Mouse (Mus musculus): Measurements from ENCODE around the gene Adprhl1. TPM values are rescaled to one million over a fixed set of nuclear protein-coding genes. Genes with fewer than 3 reads are reported as not detected.

Gene Adprhl1
- polyA plus RNA-seq, 2 experiments: 4.1 to 5.0 TPM

DNA sequence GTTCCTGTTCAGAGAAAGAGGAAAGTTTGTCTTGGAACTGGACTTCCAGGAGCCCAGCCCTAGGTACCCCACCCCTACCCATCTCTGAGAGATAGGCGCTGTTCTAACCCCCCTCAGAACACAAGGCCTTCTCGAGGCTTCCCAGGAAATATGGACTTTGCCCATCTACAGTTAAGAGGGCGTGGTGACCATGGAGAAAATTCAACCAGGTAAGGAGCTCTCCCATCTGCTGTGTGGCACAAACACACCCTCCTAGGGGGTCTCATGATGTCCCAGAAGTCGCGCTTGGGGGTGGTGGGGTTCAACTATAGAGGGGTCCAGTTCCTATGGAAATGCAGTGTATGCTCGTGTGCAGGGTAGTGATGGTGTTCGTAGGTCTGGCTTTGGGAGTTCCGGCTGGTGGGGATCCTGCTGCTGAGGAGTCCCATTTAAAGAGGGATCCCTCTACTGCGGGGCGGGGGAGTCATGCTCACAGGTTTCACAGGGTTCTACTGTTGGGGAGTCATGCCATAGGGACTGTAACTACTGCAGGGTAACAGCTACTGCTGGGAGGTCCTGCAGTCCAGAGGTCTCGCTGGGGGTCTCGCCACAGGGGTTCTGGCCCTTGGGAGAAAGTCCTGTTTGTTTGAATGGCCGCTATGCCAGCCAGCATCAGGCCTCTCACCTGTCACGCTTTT, 54.4 kb downstream of the Adprhl1 start:
- 34% methylated on average over 14 of the region's 14 CpGs for WGBS
- TF ChIP-seq POLR2A (IDR thresholded peaks at IDR 0.05; ENCODE audit: borderline replicate concordance, extremely low read depth, insufficient read depth, insufficient read length): no peak
- no peak overlapping the region for H3K27ac ChIP-seq (replicated peaks; ENCODE audit: low read depth, low read length)
- H3K27me3 ChIP-seq (ENCODE audit: control insufficient read depth, insufficient read depth, low read length): peaks cover 20% of the 10 kb centered on the region
- ATAC-seq (ENCODE audit: low FRiP score, low read depth) (no peak), DNase-seq (ENCODE audit: low spot score) (no peak)
- peak overlapping the region; percentile 82 for H3K4me3 ChIP-seq (replicated peaks; ENCODE audit: low read length)
- H3K9ac ChIP-seq (ENCODE audit: low read depth, low read length, severe bottlenecking): no peak overlapping the region
- no peaks in the 10 kb centered on the region for H3K36me3 ChIP-seq (ENCODE audit: control insufficient read depth, insufficient read depth, low read length)
- no peaks in the 10 kb centered on the region for H3K9me3 ChIP-seq (ENCODE audit: control insufficient read depth, low read length)
- H3K4me2 ChIP-seq (replicated peaks; ENCODE audit: low read depth, low read length, severe bottlenecking): peak overlapping the region; percentile 84
- 0 out of 2 replicates have a peak, but pooled peaks cover 6% of the 10 kb centered on the region for H3K4me1 ChIP-seq (ENCODE audit: control insufficient read depth, insufficient read depth, low read length)

DNA sequence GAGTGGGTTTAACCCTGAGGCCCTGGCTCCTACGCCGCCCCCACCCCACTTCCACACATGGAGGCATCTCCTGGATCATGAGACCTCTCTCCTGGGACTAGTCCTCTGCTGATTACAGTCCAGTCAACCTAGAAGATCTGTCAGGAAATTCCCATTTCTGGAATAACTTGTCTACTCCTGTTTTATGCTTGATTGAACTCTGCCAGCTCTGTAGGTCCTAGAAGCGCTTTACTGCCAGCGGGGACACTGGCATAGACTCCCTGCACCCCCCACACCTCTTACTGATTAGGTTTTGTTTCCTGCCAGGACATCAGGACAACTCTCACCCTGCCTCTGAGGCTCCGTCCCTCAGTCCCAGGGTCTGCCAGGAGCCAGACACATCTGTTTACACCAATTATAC, 56.5 kb downstream of the Adprhl1 start:
- H3K4me1 ChIP-seq (ENCODE audit: control insufficient read depth, insufficient read depth, low read length): 0 out of 2 replicates have a peak, but pooled peaks cover 6% of the 10 kb centered on the region
- no peak overlapping the region for H3K4me2 ChIP-seq (replicated peaks; ENCODE audit: low read depth, low read length, severe bottlenecking)
- H3K27ac ChIP-seq (replicated peaks; ENCODE audit: low read depth, low read length): no peak overlapping the region
- H3K9ac ChIP-seq (ENCODE audit: low read depth, low read length, severe bottlenecking): no peak overlapping the region
- no peak for DNase-seq (ENCODE audit: low spot score)
- no peak for TF ChIP-seq POLR2A (IDR thresholded peaks at IDR 0.05; ENCODE audit: borderline replicate concordance, extremely low read depth, insufficient read depth, insufficient read length)
- H3K4me3 ChIP-seq (replicated peaks; ENCODE audit: low read length): no peak overlapping the region
- H3K36me3 ChIP-seq (ENCODE audit: control insufficient read depth, insufficient read depth, low read length): no peaks in the 10 kb centered on the region
- WGBS: 82% methylated on average over 5 of the region's 5 CpGs
- no peaks in the 10 kb centered on the region for H3K9me3 ChIP-seq (ENCODE audit: control insufficient read depth, low read length)
- ATAC-seq (ENCODE audit: low FRiP score, low read depth): no peak
- peaks cover 16% of the 10 kb centered on the region for H3K27me3 ChIP-seq (ENCODE audit: control insufficient read depth, insufficient read depth, low read length)

DNA sequence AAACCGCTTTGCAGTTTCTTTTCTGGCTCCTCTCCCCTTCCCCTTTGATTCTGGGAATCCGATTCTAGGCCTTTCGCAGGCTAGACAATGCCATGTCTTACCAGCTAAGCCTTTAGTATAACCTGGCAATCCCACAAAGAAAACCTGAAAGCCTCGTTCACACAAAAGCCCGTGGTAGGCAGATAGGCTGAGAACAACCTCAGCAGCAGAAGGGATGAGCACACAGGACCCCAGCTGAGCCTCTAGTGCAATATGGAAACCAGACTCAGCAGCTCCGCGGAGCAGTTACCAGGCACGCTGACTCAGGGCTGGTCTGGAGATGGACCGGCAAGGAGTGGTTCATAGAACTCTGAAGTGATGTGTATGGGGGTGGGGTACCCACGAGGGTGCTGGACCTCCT, 59.1 kb downstream of the Adprhl1 start:
- Histone ChIP-seq H3K9ac (ENCODE audit: low read depth, low read length, severe bottlenecking) (no peak overlapping the region; the same call in 1 of the 2 replicates), H3K9me3 (ENCODE audit: control insufficient read depth, low read length) (no peaks in the 10 kb centered on the region), H3K27ac (replicated peaks; ENCODE audit: low read depth, low read length) (peak overlapping the region; percentile 59), H3K4me2 (replicated peaks; ENCODE audit: low read depth, low read length, severe bottlenecking) (no peak overlapping the region; the same call in 1 of the 2 replicates), H3K27me3 (ENCODE audit: control insufficient read depth, insufficient read depth, low read length) (no peaks in the 10 kb centered on the region), H3K4me1 (ENCODE audit: control insufficient read depth, insufficient read depth, low read length) (no peaks in the 10 kb centered on the region), H3K36me3 (ENCODE audit: control insufficient read depth, insufficient read depth, low read length) (no peaks in the 10 kb centered on the region), H3K4me3 (replicated peaks; ENCODE audit: low read length) (no peak overlapping the region)
- no peak for DNase-seq (ENCODE audit: low spot score)
- TF ChIP-seq POLR2A (IDR thresholded peaks at IDR 0.05; ENCODE audit: borderline replicate concordance, extremely low read depth, insufficient read depth, insufficient read length): no peak
- ATAC-seq (ENCODE audit: low FRiP score, low read depth): no peak
- 34% methylated on average over 10 of the region's 10 CpGs for whole genome bisulfite sequencing

DNA sequence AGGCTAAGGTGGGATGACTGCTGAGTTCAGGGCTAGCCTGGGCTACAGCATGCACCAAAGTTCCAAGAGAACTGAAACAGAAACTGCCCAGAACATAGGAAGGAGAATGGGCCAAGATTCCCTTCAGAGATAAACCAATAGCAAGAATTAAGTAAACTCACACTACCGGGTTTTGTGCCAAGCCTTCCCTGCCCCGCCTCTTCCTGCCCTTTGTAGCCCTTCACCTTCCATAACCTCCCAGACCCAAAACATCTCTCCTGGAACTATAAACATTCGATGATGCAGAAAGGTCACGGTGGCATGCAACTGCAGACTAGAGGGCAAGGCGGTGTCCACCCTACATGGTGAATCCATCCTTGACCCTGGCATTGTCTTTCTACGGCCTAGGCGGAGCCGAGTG, 63.7 kb downstream of the Adprhl1 start:
- 88% methylated on average over 8 of the region's 8 CpGs for WGBS
- no peak for ATAC-seq (ENCODE audit: low FRiP score, low read depth)

DNA sequence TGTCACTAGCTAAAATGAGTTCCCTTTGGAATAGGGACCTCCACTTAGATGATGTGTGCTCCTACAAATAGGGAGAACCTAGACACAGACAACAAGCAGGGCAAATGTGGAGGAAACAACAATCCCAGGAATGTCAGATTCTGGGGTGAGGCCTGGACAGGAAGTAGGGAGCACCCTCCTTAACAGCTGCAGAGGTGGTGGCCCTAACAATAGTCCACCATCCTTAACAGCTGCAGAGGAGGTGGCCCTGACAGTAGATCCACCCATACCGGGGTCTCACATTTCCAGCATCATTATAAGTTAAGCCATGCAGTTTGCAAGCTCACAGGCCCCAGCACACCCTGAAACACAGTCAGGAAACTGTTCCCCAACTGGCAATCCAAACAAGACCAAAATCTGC, 65.1 kb downstream of the Adprhl1 start:
- Histone ChIP-seq H3K36me3 (ENCODE audit: control insufficient read depth, insufficient read depth, low read length) (peaks cover 5% of the 10 kb centered on the region), H3K4me2 (replicated peaks; ENCODE audit: low read depth, low read length, severe bottlenecking) (no peak overlapping the region), H3K27me3 (ENCODE audit: control insufficient read depth, insufficient read depth, low read length) (no peaks in the 10 kb centered on the region), H3K9ac (ENCODE audit: low read depth, low read length, severe bottlenecking) (no peak overlapping the region), H3K4me3 (replicated peaks; ENCODE audit: low read length) (no peak overlapping the region), H3K4me1 (ENCODE audit: control insufficient read depth, insufficient read depth, low read length) (no peaks in the 10 kb centered on the region), H3K9me3 (ENCODE audit: control insufficient read depth, low read length) (no peaks in the 10 kb centered on the region), H3K27ac (replicated peaks; ENCODE audit: low read depth, low read length) (no peak overlapping the region)
- 71% methylated on average over 1 of the region's 1 CpGs for WGBS
- DNase-seq (ENCODE audit: low spot score) (no peak), ATAC-seq (ENCODE audit: low FRiP score, low read depth) (0 out of 2 replicates have a peak, but pooled peaks have one; percentile 26)
- TF ChIP-seq POLR2A (IDR thresholded peaks at IDR 0.05; ENCODE audit: borderline replicate concordance, extremely low read depth, insufficient read depth, insufficient read length): no peak

More for the DNA sequence above, 63.7 kb downstream of the Adprhl1 start:
- Histone ChIP-seq H3K27ac (replicated peaks; ENCODE audit: low read depth, low read length) (no peak overlapping the region), H3K4me3 (replicated peaks; ENCODE audit: low read length) (no peak overlapping the region), H3K4me1 (ENCODE audit: control insufficient read depth, insufficient read depth, low read length) (no peaks in the 10 kb centered on the region), H3K9ac (ENCODE audit: low read depth, low read length, severe bottlenecking) (no peak overlapping the region), H3K9me3 (ENCODE audit: control insufficient read depth, low read length) (no peaks in the 10 kb centered on the region), H3K27me3 (ENCODE audit: control insufficient read depth, insufficient read depth, low read length) (no peaks in the 10 kb centered on the region), H3K4me2 (replicated peaks; ENCODE audit: low read depth, low read length, severe bottlenecking) (no peak overlapping the region), H3K36me3 (ENCODE audit: control insufficient read depth, insufficient read depth, low read length) (no peaks in the 10 kb centered on the region; the same call in 1 of the 2 replicates)
- no peak for TF ChIP-seq POLR2A (IDR thresholded peaks at IDR 0.05; ENCODE audit: borderline replicate concordance, extremely low read depth, insufficient read depth, insufficient read length)
- DNase-seq (ENCODE audit: low spot score): no peak
